Mouse (Mus musculus): ENCODE data around the gene Il12rb2.

Il12rb2 gene

DNA sequence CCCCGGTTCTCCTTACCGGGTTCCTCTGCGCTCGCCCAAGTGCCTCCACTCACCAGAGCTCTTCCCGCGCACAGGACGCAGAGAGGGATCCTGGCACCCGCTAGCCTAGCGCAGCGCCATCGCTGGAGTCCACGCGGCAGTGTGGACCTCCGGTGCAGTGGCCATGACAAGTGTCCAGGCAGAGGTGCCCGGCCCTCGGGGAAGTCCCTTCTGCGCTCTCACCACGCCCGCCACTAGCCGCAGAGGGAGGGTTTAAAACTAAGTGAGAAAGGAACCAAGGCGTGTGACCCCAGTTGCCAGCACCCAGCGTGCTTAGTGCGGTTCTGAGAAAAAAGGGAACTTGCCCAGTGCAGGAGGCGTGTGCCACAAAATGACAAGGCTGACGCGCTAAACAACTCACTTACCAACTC, at the start of gene Il12rb2:
Il12rb2 (minus strand) TSS at position 207 of the 410 bp plus-strand sequence.
- DNase-seq (ENCODE audit: low spot score): no peak

DNA sequence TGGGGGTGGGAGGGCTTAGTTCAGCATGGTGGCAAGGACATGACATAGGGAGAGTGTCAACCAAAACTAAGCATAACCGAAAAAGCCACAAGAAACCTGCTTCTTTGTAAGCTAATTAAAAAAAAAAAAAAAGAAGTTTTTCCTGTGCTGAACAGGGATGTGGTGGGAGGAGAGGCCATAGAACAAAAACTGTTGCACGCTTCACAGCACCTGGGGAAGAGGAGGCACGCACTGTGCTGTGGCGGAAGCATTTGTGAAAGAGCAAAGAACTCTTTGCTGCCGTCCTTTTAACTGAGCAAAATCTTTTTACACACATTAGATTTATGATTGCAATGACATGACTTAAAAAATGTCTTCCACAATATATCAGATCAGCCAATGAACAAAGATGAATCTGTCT, 45.8 kb upstream of the Il12rb2 start:
- no peak for DNase-seq (ENCODE audit: low spot score)

DNA sequence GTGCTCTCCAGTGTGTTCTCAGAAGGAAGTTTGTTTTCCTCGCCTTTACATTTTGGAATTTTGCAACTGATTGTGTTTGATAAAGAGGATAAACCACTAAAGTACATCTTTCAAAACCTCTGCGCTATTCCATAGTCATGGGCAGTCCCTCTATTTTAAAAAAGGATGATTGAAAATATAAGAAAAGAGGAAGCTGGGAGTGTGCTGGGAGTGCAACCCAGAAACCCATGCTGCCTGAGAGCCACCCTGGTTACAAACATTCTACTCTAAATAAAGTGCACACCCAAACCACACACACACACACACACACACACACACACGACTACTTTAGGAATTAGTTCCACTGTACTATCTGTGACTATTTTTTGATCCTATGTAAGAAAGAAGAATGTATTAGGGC, 40.6 kb upstream of the Il12rb2 start:
- DNase-seq (ENCODE audit: low spot score): no peak

DNA sequence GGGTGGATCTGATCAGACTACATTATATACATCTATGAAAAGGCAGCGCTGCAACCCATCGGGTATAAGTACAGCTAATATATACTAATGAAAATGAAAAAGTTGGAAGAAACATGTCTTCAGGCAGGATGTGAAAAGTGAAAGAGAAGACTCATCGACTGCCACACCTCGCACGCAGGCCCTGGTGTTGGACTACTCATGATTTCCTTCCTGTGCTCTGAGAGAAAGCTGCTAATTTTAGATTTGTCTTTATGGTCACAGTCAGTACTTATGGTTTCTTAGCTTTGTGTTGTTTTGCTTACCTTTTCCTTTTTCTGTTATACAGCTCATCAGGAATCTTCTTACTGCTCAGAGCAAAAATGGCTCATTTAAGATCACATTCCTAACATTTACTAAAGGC, 39.3 kb upstream of the Il12rb2 start:
- DNase-seq (ENCODE audit: low spot score): no peak

DNA sequence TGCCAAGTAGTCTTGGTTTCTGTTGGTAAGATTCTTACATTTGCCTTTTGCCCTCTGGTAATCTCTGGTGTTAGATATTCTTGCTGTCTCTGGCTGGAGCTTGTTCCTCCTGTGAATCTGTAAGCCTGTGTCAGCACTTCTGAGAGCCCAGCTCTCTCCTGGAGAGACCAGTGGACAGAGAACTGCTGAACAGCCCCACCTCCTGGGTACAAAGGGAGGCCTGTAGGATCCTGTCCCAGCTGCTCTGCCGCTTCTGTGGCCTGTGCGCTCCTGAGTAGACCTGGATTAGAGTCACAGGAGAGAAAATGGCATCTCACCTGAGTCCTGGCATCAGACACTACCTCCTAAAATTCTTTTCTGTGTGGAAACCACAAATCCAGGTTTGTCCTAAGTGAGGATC, 37.4 kb upstream of the Il12rb2 start:
- no peak for DNase-seq (ENCODE audit: low spot score)

DNA sequence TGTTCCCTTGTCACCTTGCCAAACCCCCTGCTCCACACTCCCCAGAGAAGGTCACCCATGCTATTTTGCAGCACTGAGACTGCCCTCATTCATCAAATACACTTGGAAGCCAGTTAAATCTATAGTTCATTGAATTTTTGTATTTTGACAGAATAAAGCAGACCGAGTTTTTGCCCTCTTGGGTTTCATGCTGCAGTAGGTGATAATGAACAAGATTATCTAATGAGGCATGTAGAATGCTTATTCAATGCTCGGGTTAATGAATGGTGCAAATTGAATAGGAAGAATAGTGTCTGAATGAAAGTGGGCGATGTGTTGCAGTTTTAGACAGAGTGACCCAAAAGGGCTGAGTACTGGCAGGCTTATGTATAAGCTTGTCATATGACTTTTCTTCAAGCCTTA, 29.3 kb upstream of the Il12rb2 start:
- DNase-seq (ENCODE audit: low spot score): no peak

DNA sequence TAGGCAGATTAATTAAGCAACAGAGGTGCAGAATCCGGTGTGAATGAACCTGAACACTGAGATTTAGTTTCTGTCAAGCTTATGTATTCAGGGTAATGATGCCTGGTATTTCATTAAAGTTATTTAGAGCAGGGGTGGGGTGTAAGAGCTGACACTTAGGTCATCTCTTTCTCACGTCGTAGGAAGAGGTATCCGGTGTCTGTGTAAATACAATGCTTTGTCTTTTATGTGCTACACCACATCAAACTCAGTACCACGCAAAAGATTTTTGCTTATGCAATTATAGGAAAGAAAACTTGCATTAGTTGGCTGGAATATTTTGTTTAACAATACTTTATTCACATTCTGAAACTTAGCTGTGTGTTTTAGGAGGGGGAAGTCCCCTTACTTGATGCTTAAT, 23.6 kb upstream of the Il12rb2 start:
- no peak for DNase-seq (ENCODE audit: low spot score)

DNA sequence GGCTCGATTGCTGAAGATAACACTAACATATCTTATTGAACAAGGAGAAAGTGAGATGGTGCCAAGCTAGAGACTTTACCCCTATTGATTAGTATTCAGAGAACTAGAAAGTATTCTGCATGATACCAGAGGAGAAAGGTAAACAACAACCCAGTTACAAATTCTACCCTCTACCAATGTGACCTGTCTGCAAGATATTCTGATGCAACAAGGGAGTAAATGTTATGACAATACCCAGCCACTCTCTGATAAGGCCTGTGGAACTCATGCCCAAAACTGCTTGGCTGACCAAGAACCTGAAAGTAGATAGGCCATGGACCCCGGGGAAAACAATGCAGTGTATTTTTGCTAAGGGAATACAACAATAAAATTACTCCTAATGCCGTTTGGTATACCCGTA, 10.2 kb downstream of the Il12rb2 start:
- DNase-seq (ENCODE audit: low spot score): no peak

DNA sequence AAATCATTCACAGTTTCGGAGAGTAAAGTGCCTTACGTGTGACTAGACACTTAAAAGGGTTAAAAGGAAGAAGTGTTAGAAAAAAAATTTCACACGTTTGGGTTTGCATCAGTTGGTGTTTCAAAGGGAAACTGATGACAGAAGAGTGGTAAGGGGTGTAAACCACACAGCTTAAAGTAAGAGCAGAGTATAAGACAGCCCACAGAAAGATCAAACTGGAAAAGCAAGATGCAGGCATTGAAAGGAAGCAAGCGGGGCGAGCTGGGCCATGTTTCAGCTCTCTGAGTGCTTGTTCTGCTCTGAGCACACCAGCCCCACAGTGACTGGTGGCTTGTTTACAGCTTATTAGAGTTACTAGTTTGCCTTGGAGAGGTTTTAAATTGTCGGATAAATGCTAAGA, 27.9 kb downstream of the Il12rb2 start:
- no peak for DNase-seq (ENCODE audit: low spot score)

DNA sequence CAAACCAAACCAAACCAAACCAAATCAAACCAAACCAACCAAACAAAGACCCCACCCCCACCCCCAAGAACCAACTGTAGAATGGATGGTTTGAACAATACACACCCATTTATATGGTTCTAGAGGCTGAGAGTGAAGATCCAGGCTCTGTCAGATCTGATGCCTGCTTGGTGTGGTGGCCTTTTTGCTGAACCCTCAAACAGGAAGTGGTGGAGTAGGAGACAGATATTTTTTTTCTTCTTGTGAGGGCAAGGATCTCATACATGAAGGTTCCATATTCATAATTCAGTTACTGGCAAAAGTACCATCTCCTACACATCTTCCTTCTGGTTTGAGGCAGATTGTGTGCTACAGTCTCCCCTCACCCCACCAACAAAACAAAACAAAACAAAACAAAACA, 36.5 kb downstream of the Il12rb2 start:
- DNase-seq (ENCODE audit: low spot score): no peak

DNA sequence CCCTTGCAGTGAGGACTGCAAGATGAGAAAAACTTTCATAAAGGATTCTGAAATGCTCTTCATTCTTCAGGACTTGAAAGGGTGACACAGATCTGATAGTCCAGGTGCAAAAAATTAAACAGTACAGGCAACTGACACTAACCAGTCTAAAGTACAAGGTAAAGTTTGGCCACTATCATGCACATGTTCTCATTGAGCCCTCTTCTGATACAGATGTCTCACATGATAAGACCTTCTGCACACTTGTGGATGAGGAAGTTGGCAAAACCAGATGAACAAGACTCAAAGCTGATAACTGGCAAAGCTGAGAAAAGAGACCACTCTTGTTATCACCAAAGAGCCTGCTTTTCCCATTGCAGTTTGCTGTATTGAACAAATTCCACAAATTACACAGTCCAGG, 38.0 kb downstream of the Il12rb2 start:
- no peak for DNase-seq (ENCODE audit: low spot score)

DNA sequence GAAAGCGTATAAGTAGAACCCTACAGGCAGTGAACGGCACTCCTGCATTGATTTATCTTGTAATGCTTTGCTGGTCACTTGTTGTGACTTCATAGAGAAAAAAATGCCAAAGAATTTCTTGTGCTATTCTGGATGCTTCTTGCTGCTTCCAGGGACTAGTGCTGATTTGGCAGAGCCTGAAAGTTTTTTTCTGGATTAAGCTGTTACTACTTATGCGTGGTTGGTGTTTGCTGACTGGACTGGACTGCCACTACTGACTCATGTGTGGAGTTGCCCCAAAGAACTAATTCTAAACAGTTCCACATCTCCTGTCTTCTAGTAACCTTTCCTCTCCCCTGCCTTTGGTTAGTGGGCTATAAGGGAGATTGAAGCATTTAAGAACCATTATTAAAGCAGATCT, 52.2 kb downstream of the Il12rb2 start:
- no peak for DNase-seq (ENCODE audit: low spot score)

DNA sequence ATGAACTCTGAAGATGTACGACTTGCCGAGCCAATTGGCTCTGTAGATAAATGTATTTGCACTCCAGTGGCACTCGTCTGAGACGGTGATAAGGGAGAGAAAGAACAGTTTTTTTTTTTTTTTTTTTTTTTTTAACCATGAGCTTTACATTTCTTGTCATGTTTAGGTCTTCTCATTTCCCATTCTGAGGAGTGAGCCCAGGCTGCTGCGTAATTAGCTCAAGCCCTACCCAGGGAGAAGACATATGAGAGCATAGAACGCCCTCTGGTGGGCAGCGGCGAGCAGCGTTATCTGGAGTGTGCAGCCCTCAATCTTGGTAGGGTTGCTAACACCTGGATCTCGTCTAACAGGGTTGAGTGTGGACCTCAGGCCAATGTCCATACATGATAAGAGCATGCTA, 57.5 kb downstream of the Il12rb2 start:
- peak; percentile 25 for DNase-seq (ENCODE audit: low spot score)

DNA sequence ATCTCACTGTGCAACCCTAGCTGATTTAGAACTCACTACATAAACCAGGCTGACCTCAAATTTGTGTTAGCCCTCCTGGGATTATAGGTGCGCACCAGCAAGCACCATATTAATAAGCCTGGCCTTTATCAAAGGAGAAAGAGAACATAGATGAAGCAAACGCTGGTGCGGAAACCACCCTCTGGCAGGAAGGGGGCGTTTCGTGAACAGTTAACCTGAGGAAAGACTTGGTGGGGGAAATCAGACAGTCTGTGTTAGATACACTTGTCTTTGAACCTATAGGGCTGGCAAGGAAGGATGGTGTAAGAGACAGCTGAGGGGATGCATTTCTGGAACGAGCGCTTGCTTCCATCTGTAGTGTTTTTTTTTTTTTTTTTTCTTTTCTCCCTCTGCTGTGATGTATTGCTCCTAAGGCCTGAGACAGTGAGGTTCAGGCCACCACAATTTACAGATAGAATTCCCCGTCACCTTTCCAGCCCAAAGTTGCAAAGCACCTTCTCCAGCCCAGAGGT, 58.1 kb downstream of the Il12rb2 start:
- no peak for DNase-seq (ENCODE audit: low spot score)

DNA sequence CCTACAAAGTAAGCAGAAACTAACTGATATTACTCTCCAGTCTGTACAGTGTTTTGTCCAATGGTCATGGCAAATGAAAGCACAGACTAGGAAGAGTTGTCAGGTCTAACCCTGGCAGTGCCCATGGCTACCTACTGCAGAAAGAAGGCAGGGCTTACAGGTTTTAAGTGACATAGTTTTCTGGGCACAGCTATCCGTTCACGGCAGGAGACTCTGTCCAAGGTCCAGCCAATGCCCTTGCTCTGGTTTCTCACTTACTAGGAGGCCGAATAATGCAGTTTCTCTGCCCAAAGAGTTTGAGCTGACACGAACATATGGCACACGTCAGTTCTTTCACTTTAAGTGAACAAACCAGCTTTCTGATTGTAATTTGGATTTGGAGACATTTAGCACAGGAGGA, 58.9 kb downstream of the Il12rb2 start:
- DNase-seq (ENCODE audit: low spot score): no peak

DNA sequence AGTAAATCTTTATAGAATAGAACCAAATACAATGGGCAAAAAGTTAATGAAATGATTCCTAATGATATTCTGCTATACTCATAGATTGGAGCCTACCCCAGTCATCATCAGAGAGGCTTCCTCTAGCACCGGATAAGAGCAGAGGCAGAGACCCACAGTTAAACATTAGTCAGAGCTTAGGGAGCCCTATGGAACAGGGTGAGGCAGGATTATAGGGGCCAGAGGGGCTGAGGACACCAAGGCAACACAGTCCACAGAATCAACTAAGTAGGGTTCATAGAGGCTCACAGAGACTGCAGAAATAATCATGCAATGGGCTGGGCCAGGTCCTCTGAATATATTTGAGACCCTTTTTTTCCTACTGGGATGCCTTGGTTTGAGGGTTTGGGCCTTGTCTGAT, 61.3 kb downstream of the Il12rb2 start:
- DNase-seq (ENCODE audit: low spot score): no peak

DNA sequence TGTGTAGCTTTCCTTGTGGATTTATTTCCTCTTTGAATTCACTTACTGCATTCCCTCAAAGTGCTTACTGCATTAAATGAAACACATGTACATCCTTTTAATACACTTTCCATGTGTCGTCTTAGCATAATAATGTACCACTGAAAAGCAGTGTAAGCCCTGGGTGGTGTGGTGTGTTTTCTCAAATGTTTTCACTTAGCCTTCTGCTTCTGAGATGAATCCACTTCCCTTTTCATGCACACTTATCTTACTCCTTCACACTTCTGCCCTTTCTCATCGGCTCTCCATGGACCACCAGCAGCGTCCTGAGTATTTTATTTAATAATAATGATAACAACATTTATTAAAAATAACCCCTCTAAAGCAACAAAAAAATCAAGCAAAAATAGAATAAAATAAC, 66.2 kb downstream of the Il12rb2 start:
- no peak for DNase-seq (ENCODE audit: low spot score)

DNA sequence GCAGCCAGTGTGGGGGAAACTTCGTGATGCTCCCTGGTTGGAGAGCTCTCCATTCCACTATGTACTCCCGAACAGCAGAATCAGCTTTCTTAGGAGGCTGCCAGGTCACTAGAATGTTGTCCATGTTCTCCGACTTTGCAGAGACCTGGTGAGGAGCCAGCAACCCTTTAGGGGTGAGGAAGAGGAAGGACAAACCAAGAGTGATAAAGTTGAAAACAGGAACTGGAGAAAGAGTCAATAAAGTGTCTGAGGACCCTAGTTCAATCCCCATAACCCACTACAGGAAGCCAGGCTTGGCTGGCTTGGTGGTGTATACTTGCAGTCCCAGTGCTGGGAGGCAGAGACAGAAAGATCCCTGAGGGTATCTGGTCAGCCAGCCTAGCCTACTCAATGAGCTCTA, 67.0 kb downstream of the Il12rb2 start:
- no peak for DNase-seq (ENCODE audit: low spot score)

DNA sequence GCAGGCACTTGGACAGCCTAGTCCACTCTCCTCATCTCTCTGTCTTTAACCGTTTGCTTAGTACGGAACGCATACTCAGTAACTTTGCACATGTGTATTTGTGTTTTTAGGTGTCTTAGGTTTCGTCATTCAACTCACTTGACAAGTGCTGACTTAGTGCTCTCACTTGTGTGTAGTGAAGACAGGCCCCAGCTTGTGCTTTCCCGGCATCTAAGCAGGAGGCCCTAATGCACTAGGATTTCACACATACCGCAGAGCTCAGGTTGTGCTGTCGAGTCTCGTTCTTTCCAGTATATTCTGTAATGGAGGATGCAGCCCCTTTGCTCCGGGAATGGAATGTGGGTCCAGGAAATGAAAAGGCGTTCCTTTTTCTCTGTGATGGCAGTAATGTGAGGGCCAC, 72.8 kb downstream of the Il12rb2 start:
- no peak for DNase-seq (ENCODE audit: low spot score)

DNA sequence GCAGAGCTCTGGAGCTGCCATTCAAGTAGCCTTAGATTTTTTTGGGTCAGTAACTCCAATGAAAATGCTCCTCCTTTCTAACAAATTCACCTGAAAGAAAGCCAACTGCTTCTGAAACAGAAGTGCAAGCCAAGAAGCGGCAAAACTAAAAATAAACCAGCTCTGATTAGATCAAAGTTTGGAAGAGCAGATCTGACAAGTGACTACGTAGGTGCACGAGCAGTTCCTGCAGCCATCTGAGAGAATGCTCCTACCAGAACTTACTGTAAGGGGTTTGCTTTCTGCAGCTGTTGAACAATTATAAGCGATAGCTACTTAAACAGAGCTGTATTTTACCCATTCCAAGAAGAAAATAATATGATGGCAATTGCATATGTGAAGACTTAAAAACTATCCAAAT, 73.5 kb downstream of the Il12rb2 start:
- DNase-seq (ENCODE audit: low spot score): no peak

DNA sequence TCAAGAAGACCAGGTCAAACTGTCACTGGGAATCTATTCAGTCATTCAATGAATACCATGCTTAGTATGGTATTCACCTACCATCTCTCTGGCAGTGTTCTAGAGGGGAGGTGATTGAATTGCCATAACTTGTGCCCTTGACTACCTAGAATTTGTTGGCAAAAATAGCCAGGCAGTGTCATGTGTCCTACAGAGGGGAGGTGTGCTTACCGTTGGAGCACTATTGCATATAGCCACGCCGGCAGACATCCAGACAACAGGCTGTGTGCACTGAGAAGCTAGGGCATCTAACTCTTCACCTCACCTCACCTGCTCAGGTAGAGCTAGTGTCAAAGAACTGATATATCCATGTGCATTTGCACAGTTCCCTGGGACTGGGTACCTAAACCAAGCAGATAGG, 74.8 kb downstream of the Il12rb2 start:
- DNase-seq (ENCODE audit: low spot score): no peak

DNA sequence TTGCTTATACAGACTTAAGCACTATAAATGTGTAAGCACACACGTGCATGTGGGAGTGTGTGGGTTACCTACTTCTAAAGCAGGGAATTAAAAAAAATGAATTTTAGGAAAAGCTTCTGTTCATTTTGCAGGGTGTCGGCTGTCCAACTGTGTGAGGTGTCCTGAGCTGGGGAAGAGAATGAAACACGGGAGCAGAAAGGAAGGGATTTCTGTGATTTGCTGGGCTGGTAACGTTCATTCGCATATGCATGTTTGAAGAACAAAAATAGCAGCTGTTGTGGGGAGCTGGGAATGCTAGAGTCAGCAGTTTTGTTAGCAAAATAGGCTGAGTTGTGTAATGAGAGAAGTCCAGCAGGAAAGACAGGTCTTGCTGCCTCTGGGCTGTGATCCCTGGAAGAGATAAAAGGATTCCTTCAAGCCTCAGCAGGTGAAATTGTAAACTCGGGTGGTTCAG, 75.3 kb downstream of the Il12rb2 start:
- DNase-seq (ENCODE audit: low spot score): no peak

DNA sequence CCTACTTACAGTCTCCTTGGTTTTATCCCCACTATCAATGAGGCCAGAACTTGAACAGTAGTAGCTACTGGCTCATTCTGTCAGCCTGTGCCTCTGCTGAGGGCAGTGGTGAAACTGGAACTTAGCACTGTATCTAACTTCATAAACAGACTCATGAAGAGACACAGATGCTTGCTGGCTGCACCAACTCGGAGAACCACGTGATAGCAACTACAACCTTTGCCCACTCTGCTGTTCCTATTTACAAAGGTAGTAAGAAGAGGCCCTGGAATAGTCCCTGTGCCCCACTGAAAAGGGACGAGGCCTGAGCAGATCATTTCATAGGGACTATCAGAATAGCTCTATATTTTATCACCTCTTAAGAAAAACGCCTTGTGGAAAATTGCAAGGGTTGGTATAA, 75.7 kb downstream of the Il12rb2 start:
- DNase-seq (ENCODE audit: low spot score): no peak

DNA sequence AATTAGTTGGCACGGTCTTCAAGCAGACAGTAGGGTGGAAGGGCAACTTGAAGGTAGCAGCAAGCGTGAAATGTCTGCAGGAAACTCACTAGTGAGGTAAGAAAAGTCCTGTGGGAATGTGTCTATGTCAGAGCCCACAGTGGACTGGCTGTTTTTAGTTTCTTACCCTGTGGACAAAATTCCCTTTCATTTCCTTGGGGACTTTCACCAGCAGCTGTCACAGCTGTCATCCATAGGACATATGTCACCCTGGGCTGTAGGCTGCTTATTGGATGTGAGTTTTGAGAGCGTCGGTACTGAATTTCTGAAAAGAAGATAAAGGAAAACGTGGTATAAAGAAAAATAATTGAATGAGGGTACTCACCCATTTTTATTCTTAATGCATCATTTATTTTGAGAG, 77.2 kb downstream of the Il12rb2 start:
- DNase-seq (ENCODE audit: low spot score): no peak

DNA sequence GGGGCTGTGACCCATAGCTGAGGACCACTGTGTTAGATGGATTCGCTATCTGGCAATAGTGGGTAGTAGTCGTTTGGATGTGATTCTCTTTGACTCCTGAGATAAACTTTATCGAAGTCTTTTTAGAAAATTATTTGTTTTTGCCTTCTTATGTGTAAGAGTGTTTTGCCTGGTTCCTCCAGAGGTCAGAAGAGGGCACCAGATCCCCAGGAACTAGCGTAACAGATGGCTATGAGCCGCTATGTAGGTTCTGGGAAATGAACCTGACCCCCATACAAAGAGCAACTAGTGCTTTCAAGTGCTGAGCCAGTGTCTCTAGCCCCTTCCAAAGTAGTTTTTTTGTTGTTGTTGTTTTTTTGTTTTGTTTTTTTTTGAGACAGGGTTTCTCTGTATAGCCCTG, 79.9 kb downstream of the Il12rb2 start:
- no peak for DNase-seq (ENCODE audit: low spot score)

Data from spleen, adult 12 weeks (tissue).